Mouse (Mus musculus): ENCODE measurements at regions not wholly inside any gene's neighbourhood (a gene's known extent, or its start where the extent isn't known, plus 50 kb on each side); places are given as distances from the start of the nearest gene placed in this dataset.

DNA sequence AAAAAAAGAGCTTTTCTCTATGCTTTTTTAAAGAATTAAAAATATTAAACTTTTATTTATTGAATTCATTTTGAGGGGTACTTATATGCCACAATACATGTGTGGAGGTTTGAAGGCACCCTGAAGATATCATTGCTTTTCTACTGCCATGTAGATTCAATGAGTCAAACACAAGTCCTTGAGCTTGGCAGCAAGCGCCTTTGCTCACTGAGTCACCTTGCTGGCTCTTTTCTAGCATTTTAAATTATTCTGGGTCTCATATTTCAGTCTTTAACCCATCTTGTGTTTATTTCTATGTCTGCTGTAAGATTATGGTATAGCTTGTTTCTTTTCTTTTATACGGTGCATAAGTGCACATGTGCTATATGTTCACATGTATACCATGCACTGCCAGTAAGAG, 83.5 kb upstream of the Il6 start:
- ATAC-seq (ENCODE audit: low FRiP score) = no peak
- Histone ChIP-seq H3K4me1 (no peaks in the 10 kb centered on the region), H3K9me3 (no peaks in the 10 kb centered on the region), H3K27ac (no peak overlapping the region), H3K36me3 (replicated peaks) (no peaks in the 10 kb centered on the region), H3K9ac (no peak overlapping the region), H3K4me3 (replicated peaks) (no peak overlapping the region), H3K27me3 (no peaks in the 10 kb centered on the region), H3K4me2 (no peak overlapping the region)
- 90% methylated on average over 2 of the region's 2 CpGs for WGBS

GRCm38 (mm10) chr5:29947225-29947624, 65.7 kb upstream of the Il6 start:
- Histone ChIP-seq H3K27me3 (no peaks in the 10 kb centered on the region), H3K27ac (no peak overlapping the region), H3K36me3 (replicated peaks) (no peaks in the 10 kb centered on the region), H3K4me1 (no peaks in the 10 kb centered on the region), H3K9ac (no peak overlapping the region), H3K4me3 (replicated peaks) (no peak overlapping the region), H3K9me3 (no peaks in the 10 kb centered on the region), H3K4me2 (no peak overlapping the region)
- ATAC-seq (ENCODE audit: low FRiP score) = no peak
- 71% methylated on average over 2 of the region's 2 CpGs for WGBS

DNA sequence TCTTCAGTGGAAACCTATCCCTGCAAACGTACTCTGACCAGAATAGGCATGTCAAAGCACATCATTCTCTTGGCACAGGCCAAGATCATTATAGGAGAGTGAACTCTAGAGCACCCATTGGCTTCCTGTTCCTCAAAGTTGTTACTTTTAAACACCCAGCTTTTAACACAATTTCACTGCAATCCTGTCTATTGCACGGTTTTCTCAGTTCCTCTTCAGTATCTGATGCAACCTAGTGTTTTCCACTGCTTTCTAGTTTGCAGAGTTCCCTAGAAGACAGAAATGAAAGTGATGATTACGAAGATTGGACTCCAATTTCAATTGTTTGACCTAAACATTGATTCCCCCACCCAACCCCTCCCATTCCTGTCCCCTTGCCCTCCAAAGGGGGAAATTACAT, 64.8 kb upstream of the Il6 start:
- Histone ChIP-seq H3K4me1 (0 out of 2 replicates have a peak, but pooled peaks cover 3% of the 10 kb centered on the region), H3K9me3 (no peaks in the 10 kb centered on the region), H3K4me3 (replicated peaks) (no peak overlapping the region), H3K36me3 (replicated peaks) (no peaks in the 10 kb centered on the region), H3K9ac (no peak overlapping the region), H3K27me3 (no peaks in the 10 kb centered on the region), H3K4me2 (no peak overlapping the region), H3K27ac (no peak overlapping the region)
- ATAC-seq (ENCODE audit: low FRiP score) = no peak
- 87% methylated on average over 3 of the region's 3 CpGs for WGBS

GRCm38 (mm10) chr5:29950456-29951170, 62.3 kb upstream of the Il6 start:
- Histone ChIP-seq H3K4me3 (replicated peaks) (no peak overlapping the region), H3K36me3 (replicated peaks) (no peaks in the 10 kb centered on the region), H3K27ac (no peak overlapping the region), H3K9ac (no peak overlapping the region), H3K27me3 (no peaks in the 10 kb centered on the region), H3K9me3 (no peaks in the 10 kb centered on the region), H3K4me1 (0 out of 2 replicates have a peak, but pooled peaks cover 3% of the 10 kb centered on the region), H3K4me2 (no peak overlapping the region)
- WGBS = 86% methylated on average over 5 of the region's 5 CpGs
- no peak for ATAC-seq (ENCODE audit: low FRiP score)

GRCm38 (mm10) chr5:29951381-29952350, 61.2 kb upstream of the Il6 start:
- no peak overlapping the region for H3K4me2 ChIP-seq
- H3K4me3 ChIP-seq (replicated peaks) = no peak overlapping the region
- H3K4me1 ChIP-seq = 0 out of 2 replicates have a peak, but pooled peaks cover 3% of the 10 kb centered on the region
- 56% methylated on average over 7 of the region's 7 CpGs for WGBS
- no peak for ATAC-seq (ENCODE audit: low FRiP score)
- no peak overlapping the region for H3K9ac ChIP-seq
- no peaks in the 10 kb centered on the region for H3K36me3 ChIP-seq (replicated peaks)
- no peaks in the 10 kb centered on the region for H3K9me3 ChIP-seq
- no peaks in the 10 kb centered on the region for H3K27me3 ChIP-seq
- no peak overlapping the region for H3K27ac ChIP-seq
